Comparison of ENCODE assay signal across 17 mouse cellular contexts in genomic region chr12:96763621-96764020, GRCm38 (mm10).
"Had no signal": no experiment of that assay in that cellular context is flagged by ENCODE, and none has a peak within 500 bp of the region (broad histone marks: within the 10 kb centered on the region; RNA-seq: fewer than 3 reads in every experiment).

No protein-coding gene starts in this region.

- H3K9me3 ChIP-seq: liver, embryonic 13.5 days; neural tube, embryonic 12.5 days; neural tube, embryonic 15.5 days had no signal

- DNase-seq: kidney, adult 2 months; kidney, postnatal 25 days; layer of hippocampus, postnatal 36 days; liver, embryonic 13.5 days; lung, adult 2 months; lung, postnatal 36 days; right cerebral cortex, adult 18-20 months; right cerebral cortex, postnatal 14 days; right cerebral cortex, postnatal 4 days; thymus, postnatal 36 days had no signal

- ATAC-seq: intestine, embryonic 16.5 days; lung, postnatal 0 days had no signal

- H3K4me3 ChIP-seq: left cerebral cortex, adult 2 months; liver, embryonic 13.5 days; neural tube, embryonic 12.5 days; neural tube, embryonic 15.5 days had no signal

- H3K36me3 ChIP-seq: liver, embryonic 13.5 days; neural tube, embryonic 12.5 days; neural tube, embryonic 15.5 days had no signal

- H3K27me3 ChIP-seq: liver, embryonic 13.5 days; neural tube, embryonic 12.5 days; neural tube, embryonic 15.5 days had no signal

- H3K4me2 ChIP-seq: liver, embryonic 13.5 days; midbrain, embryonic 11.5 days; neural tube, embryonic 12.5 days; neural tube, embryonic 15.5 days had no signal

- H3K4me1 ChIP-seq: liver, embryonic 13.5 days; neural tube, embryonic 12.5 days had no signal

- H3K9ac ChIP-seq: liver, embryonic 13.5 days; neural tube, embryonic 12.5 days; neural tube, embryonic 15.5 days had no signal

- H3K27ac ChIP-seq: left cerebral cortex, adult 2 months; liver, embryonic 13.5 days; neural tube, embryonic 12.5 days; neural tube, embryonic 15.5 days; stomach, postnatal 0 days had no signal
